Mouse (Mus musculus) heart, postnatal 0 days (tissue): ENCODE data around the gene Coa4.

ENCODE experiments used
- CTCF ChIP-seq: IDR thresholded peaks from 2 replicates; pipeline ENCODE4 v1.5.1; 2016; ENCODE audit warnings: antibody characterized with exemption, control low read depth, low read depth
- EP300 ChIP-seq: IDR thresholded peaks from 2 replicates; pipeline ENCODE4 v1.6.1; 2016; ENCODE audit warnings: antibody characterized with exemption, low read depth

DNA sequence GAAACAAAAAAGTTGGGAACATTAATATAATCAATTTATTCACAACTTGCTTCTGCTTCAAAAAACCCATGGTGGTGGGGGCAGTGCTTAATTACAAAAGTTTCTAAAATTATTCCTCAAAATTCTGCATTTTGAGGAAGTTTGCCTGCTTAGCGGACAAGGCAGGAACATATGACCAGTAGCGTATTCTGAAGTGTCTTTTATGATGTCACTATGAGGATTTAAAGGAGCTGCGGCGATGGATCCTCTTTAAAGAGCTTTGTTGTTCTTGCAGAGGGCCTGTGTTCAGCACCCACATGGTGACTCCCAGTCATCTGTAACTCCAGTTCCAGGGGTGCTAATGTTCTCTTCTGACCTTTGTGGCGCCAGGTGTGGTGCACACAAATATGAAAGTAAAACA, 6.1 kb upstream of the Coa4 start:
- TF ChIP-seq CTCF (no peak), EP300 (no peak)
